Mouse (Mus musculus): ENCODE data around the gene Sowaha.
A peak's percentile ranks its signal among the peaks of the same experiment; 100 is the strongest.
"Not testable (repeated sequence)": the region's sequence is repeated elsewhere in the genome, so short reads cannot be mapped to it uniquely, and the experiment has no call there.

The Sowaha gene

DNA sequence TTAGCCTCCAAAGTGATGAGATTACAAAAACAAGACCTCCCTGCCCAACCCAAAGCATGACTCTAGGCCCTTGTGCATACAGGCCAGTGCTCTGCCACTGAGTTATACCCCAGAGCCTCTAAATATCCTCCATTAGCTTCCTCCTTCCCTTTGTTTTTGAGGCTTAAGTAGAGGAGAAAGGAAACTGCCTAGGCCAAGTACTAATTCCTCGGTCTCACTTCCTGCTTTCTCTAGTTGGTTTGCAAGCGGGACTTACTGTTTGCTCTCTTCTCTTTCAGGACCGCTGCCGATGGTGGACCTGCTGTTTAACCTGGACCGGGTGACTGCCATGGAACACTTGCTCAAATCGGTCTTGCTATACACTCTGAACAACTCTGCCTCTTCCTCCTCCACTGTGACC lies 43.7 kb downstream of the Sowaha start:
- no peak for DNase-seq (ENCODE audit: low spot score in 2 of 2)

DNA sequence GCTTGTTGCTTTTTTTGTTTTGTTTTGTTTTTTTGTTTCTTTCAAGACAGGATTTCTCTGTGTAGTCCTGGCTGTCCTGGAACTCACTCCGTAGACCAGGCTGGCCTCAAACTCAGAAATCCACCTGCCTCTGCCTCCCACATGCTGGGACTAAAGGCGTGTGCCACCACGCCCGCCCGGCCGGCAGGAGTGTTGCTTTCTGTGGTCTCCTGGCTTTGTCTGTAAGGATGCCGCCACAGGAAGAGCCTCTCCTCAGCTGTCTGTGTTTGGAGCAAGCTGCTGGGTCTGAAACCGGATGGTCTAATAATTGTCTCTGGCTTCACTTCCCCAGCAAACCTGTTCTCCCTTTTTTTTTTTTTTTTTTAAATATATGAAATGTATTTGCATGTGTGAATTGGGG lies 44.6 kb downstream of the Sowaha start:
- no peak for DNase-seq (ENCODE audit: low spot score in 2 of 2)

DNA sequence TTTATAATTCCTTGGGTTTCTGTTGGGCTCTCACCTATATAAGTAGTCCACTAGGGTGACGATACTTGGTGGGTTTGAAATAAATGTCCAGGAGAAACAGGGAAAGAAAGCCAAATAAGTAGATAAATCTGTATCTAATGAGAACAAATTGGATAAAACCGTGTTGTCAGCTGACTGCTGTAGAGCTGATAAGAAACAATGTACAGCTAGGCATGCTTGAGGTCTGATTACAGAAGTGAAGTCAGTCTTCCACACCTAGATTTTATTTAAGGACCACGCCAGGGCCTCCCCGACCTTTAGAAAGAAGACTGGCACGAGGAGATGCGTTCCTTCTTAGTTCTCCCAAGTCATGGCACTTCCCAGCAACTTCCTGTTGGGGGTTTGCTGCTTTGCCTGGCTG lies 47.0 kb downstream of the Sowaha start:
- DNase-seq (ENCODE audit: low spot score in 2 of 2), result no peak

DNA sequence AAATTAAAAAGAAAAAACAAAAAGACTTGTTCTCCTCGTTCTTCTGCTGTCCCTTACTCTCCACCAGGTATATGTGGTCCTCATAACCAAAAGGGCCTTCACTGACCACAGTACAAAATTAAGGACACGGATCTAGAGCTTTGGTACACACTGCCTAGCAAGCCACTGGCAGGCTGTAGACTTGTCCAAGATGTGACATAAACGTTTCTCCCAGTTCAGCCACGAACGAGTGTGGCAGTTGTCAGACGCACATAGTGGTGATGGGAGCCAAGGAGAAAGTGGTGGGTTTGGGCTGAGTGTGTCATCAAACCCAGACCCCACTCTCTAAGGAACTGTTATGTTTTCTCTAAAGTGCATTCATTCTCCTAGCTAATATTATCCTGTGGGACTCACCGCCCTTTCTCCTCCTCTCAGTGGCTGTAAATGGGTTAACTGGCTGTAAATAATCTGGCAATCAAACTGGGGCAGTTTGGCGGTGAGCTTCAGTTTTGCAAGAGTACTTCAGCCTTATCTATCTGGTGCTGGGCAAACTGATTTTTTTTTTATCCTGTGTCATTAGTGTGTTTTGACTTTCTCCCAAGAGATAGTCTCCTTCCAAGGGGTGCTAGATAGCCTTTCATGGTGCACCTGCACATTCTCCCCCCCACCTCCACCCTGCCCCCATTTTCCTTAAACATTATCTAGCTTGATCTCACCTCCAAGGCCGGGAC lies 48.6 kb downstream of the Sowaha start:
- DNase-seq (ENCODE audit: low spot score in 2 of 2), result no peak

DNA sequence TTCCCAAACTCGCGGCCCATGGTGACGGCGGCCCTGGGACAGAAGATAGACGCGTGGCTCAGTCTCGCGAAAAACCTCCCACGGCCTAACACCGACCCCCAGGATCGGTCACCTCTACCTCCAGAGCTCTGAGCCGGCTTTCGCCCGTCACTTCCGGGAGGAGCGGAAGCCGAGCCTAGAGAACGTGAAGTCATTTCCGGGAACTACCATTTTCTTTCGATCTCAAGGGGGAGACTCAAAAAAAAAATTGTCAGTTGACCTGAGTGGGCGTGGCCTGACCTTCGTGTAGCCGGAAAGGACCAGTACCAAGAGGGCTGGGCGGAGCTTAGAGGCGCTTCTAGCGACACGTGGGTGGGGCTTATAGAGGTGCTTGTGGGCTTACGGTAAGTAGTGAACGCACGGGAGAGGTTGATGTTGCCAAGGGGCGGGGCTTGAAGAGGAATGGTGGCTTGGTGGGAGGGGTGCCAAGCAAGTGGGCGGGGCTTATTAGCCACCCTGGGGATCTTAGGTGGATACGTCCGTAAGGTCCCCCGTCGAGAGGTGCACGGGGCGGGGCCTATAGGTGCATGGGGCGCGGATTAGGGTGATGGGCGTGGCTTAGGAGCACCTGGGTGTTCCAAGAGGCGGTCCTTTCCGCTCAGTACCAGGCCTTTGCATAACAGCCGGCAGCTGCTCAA lies 49.3 kb downstream of the Sowaha start, which contains the start of the genes Uqcrq and Gdf9:
TSS of gene Uqcrq (minus strand) at position 162 of the 677 bp plus-strand sequence.
TSS of gene Gdf9 (plus strand) at position 354 of the 677 bp plus-strand sequence.
- DNase-seq (ENCODE audit: low spot score in 2 of 2), result peak; percentile 100

DNA sequence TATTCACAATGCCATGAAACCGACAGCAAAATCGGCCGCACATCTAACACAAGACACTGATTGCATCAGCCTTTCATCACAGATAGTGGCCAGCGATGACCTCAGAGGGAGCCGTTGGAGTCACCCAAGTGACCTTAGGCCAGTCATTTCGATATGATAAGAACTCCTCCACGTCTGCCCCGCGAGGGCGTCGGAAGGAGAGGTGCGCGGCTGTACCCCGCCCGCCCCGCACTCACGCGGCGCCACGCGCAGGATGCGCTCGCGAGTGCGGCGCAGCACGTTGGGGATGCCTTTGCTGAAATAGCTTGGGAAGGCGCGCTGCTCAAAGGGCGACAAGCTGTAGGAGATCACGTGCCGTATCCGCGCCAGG lies 49.8 kb downstream of the Sowaha start:
- no peak for DNase-seq (ENCODE audit: low spot score in 2 of 2)

DNA sequence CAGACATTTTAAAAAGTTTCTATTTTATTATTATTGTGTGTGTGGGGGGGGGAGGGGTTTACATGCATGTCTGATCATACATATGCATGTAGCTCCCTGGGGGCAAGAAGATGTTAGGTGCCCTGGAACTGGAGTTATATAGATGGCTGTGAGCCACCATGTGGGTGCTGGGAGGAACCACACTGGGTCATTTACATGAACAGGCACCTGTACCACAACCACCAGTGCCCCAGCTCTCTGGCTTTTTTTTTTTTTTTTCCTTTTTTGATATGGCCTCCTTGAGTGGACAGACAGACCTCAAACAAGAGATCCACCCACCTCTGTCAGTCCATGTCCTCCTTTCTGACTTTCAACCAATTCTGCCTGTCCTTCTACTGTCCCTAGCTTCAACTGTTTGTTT lies 50.9 kb downstream of the Sowaha start:
- DNase-seq (ENCODE audit: low spot score in 2 of 2), result no peak

DNA sequence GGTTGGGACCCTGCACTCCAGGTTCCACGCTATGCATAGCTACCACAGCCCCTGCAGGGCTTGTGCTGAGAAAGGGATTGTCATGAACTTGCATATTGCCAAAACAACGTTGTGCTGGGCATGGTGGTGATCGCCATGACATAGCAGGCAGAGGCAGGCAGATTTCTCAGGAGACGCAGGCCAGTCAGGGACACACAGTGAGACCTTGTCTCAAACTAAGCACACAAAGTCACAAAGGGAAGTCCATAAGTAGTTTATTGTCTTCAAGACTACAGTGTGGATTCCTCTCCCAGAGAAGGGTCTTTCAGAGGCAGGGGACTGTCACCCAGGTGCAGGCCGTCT lies 51.4 kb downstream of the Sowaha start:
- no peak for DNase-seq (ENCODE audit: low spot score in 2 of 2)

DNA sequence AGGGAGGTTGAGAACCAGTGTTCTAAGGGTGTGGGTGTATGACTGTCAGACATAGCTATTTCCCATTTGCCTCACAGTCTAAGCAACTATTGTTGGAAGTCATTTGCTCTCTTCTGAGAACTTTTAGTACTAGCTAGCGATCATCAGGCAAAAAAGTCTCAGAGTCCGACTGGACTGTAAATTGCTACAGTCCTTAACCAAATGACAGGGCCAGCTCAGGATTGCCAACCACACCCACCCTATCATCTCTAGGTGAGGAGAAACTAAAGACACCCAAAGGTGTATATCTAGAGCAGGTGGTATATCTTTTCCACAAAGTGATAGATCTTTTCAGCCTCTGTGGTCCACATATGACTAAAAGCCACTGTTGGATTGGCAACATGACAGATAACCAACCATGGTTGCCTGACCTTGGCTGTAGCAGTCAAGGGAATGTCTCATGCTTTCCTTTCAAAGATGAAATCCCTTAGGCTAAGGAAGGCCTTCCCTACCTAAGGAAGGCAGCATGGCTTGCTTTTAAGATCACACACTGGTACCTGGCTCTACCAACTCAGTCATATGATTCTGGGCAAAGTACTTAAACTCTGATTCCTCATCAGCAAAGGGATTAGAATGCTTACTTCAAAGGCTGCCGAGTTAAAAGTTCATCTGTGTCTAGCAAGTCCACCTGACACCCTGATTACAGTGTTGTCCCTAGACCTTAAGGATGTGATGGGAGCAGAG lies 51.9 kb downstream of the Sowaha start:
- DNase-seq (ENCODE audit: low spot score in 2 of 2), result no peak

DNA sequence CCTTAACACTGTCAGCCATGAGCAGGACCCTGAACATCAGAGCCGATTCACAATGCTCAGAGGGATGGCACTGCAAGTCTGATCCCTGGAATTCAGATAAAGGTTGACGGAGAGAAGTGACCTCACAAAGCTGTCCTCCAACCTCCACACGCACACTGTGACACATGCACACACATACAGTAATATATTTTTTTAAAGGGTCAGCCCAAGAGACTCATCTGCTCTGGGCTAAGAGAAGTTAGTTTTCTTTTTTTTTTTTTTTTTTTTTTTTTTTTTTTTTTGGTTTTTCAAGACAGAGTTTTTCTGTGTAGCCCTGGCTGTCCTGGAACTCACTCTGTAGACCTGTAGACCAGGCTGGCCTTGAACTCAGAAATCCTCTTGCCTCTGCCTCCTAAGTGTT lies 53.2 kb downstream of the Sowaha start:
- DNase-seq (ENCODE audit: low spot score in 2 of 2), result not testable (repeated sequence)
